Mouse (Mus musculus): ENCODE measurements around the gene Inhbc.

Inhbc gene

GRCm38 (mm10) chr10:127369834-127370820 lies at the start of gene Inhbc:
Gene Inhbc (minus strand): TSS chr10:127370431.
- no peak for DNase-seq

- DNase-seq, result no peak
Observed at GRCm38 (mm10) chr10:127414141-127414540, 43.9 kb upstream of the Inhbc start.

GRCm38 (mm10) chr10:127413585-127413984 lies 43.4 kb upstream of the Inhbc start:
- no peak for DNase-seq

GRCm38 (mm10) chr10:127412776-127413175 lies 42.5 kb upstream of the Inhbc start:
- DNase-seq, result no peak

- no peak for DNase-seq
Observed at GRCm38 (mm10) chr10:127412101-127412500, 41.9 kb upstream of the Inhbc start.

DNA sequence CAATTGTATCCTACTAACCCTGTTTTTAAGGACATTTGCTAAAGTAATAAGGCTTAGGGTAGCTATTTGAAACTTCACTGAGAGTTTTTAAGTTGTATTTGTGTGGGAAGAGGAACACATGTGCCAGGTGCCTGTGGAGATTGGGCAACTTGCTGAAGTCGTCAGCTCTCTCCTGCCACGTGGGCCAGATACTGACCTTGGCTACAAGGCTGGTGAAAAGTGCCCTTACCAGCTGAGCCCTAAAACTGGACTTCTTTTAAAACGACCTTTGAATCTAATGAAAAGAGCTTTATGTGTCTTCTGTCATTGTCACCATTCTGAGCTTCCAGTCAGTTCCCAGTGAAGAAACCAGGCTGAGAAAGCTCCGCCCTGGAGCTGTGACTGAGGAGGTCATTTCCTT lies 37.2 kb upstream of the Inhbc start:
- peak in 1 of 2 experiments; percentile 29 for DNase-seq

GRCm38 (mm10) chr10:127404701-127405100 lies 34.5 kb upstream of the Inhbc start:
- no peak for DNase-seq

GRCm38 (mm10) chr10:127391774-127392173 lies 21.5 kb upstream of the Inhbc start:
- DNase-seq, result peak in 1 of 2 experiments; percentile 18

GRCm38 (mm10) chr10:127381743-127382134 lies 11.5 kb upstream of the Inhbc start:
- DNase-seq, result no peak

GRCm38 (mm10) chr10:127380767-127381742 lies 10.8 kb upstream of the Inhbc start:
- DNase-seq, result peak; percentile 58 to 67

DNA sequence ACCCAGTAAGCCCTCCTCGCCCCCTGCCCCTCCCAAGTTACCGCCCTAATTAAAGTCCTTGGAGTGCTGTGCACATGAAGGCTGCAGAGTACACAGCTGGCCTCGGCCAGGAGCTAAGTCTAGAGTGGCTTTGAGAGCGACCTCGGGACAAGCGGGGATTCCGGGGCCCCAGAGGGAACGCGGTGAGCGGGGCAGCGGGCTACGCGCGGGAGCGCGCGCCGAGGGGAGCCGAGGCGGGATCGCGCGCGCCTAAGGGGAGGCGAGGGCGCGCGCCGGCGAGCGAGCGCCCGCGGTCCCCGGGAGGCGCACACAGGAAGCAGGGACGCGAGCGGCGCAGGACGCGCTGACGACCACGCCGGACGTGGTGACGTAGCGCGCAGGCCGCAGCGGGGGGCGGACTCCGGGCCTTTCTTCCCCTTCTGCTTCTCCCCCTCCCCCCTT lies 10.0 kb upstream of the Inhbc start, which contains the start of gene R3hdm2:
Gene R3hdm2, plus strand, starts transcription at position 77 of the 441 bp plus-strand sequence.
- peak; percentile 94 to 98 for DNase-seq

DNA sequence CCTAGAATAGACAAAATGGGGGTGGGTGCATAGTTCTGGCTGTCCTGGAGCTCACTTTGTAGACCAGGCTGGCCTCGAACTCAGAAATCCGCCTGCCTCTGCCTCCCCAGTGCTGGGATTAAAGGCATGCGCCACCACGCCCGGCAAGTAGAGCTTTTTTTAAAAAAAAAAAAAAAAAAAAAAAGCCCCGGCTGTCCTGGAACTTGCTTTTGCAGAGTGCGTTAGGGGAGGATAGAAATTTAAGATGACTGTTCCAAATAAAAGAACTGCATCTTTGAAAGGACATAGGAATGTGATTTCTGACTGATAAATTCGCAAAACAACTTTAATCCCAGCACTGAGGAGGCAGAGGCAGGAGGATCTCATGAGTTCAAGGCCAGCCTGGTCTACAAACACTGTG lies 9.4 kb upstream of the Inhbc start:
- no peak for DNase-seq

GRCm38 (mm10) chr10:127377700-127378099 lies 7.5 kb upstream of the Inhbc start:
- no peak for DNase-seq

- no peak for DNase-seq
Observed at GRCm38 (mm10) chr10:127371023-127371422, 792 bp upstream of the Inhbc start.

DNA sequence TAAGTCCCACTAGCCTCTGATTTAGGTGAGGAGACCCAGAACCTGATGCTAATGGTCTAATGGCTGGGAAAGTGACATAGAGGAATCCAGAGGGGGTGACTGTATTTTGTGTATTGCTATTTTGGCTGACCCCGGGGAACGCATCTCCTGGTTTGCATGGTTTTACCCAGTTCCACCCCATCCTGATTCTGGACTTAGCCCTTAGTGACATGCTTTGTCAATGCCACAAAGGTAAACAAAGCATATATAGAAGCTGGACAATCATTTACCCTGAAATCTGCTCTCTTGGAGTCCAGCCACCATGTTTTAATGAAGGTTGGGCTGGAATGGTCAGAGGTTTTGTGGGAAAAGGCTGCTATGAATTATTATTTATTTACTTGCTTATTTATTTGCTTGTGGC lies 2.0 kb downstream of the Inhbc start:
- DNase-seq, result no peak

DNA sequence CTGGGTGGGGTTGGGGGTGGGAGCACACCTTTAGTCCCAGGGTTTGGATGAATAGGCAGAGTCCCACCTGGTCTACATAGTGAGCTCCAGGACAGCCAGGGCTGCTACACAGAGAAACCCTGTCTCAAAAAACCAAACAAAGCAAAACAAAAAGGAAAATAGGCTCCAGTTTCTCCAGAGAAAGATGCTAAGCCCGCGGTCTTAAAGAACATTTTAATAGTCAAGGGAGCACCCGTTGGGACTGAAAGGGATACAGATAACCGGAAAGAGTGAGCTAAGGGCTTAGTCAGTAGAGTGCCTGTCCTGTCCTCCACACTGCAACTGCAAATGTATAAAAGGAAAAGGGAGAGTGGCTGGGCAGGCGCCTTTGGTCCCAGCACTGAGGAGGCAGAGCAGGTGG lies 3.1 kb downstream of the Inhbc start:
- no peak for DNase-seq

- DNase-seq, result no peak
Observed at GRCm38 (mm10) chr10:127360714-127361113, 9.5 kb downstream of the Inhbc start.

- no peak for DNase-seq
Observed at GRCm38 (mm10) chr10:127355336-127355735, 14.9 kb downstream of the Inhbc start.

GRCm38 (mm10) chr10:127353909-127354895 lies 16.0 kb downstream of the Inhbc start, which contains the start of gene Inhbe:
Gene Inhbe (minus strand): TSS chr10:127354411.
- peak; percentile 56 to 68 for DNase-seq

DNA sequence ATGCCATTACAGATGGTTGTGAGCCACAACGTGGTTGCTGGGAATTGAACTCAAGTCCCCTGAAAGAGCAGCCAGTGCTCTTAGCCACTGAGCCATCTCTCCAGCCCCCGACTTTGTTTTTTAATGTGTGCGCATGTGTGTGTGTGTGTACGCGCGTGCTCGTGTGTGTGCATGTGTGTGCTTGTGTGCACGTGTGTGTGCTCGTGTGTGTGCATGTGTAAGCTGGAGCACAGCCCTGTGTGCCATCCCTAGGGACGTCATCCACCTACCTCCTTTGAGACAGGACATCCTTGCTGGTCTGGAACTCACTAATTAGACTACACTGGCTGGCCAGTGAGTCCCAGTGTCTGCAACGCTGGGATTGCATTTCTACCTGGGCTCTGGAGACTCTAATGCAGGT lies 17.5 kb downstream of the Inhbc start:
- no peak for DNase-seq

- no peak for DNase-seq
Observed at GRCm38 (mm10) chr10:127352187-127352586, 18.0 kb downstream of the Inhbc start.

- DNase-seq, result no peak
Observed at GRCm38 (mm10) chr10:127351719-127352118, 18.5 kb downstream of the Inhbc start.
